ENCODE assay signal across 8 mouse cellular contexts in genomic region chrX:10992211-10993004, GRCm38 (mm10).
A peak's percentile ranks its signal among the peaks of the same experiment; 100 is the strongest.
DNase-seq lines count a peak whose midpoint lies in the region; ATAC-seq and TF ChIP-seq lines count a peak whose summit lies in the region.

No protein-coding gene starts in this region.

- DNase-seq in MN1 (ENCODE audit: low spot score): peak; percentile 72
- DNase-seq in cerebellum, adult 11-12 months: peak; percentile 6
- DNase-seq in forebrain, postnatal 0 days: peak; percentile 73
- peak; percentile 45 for DNase-seq in hindbrain, embryonic 14.5 days (ENCODE audit: low spot score)
- DNase-seq in left cerebral cortex, postnatal 36 days (ENCODE audit: low spot score in 2 of 2): peak; percentile 38 to 45
- DNase-seq in neural tube, embryonic 10.5 days (ENCODE audit: extremely low spot score, low spot score): peak; percentile 43
- no peak for DNase-seq in thymus, postnatal 36 days
- no peak for DNase-seq in urinary bladder, postnatal 4 days (ENCODE audit: low spot score in 2 of 2)

- peaks cover 4% of the 10 kb centered on the region; the same call in 1 of the 2 replicates for H3K4me1 ChIP-seq in forebrain, postnatal 0 days (ENCODE audit: insufficient read depth)
- H3K4me1 ChIP-seq in hindbrain, embryonic 14.5 days (replicated peaks; ENCODE audit: control insufficient read depth, insufficient read depth, low read length): peaks cover 14% of the 10 kb centered on the region; the same call in 1 of the 2 replicates

- no peaks in the 10 kb centered on the region for H3K36me3 ChIP-seq in forebrain, postnatal 0 days (ENCODE audit: insufficient read depth)
- H3K36me3 ChIP-seq in hindbrain, embryonic 14.5 days (replicated peaks; ENCODE audit: control insufficient read depth, insufficient read depth): no peaks in the 10 kb centered on the region

- H3K4me3 ChIP-seq in forebrain, postnatal 0 days (ENCODE audit: low read depth, low read length): peak overlapping the region; percentile 9; the same call in 1 of the 2 replicates
- 0 out of 2 replicates have a peak overlapping the region, but pooled peaks have one; percentile 8 for H3K4me3 ChIP-seq in hindbrain, embryonic 14.5 days (replicated peaks; ENCODE audit: low read length)

- H3K9me3 ChIP-seq in forebrain, postnatal 0 days (ENCODE audit: low read length): no peaks in the 10 kb centered on the region
- no peaks in the 10 kb centered on the region for H3K9me3 ChIP-seq in hindbrain, embryonic 14.5 days (ENCODE audit: control insufficient read depth, low read length)

- 29% methylated on average over 19 of the region's 19 CpGs for WGBS in forebrain, postnatal 0 days
- WGBS in hindbrain, embryonic 14.5 days: 20% methylated on average over 19 of the region's 19 CpGs

- TF ChIP-seq CTCF in forebrain, postnatal 0 days (IDR thresholded peaks at IDR 0.05; ENCODE audit: low read depth): no peak

- peak overlapping the region; percentile 84 for H3K27ac ChIP-seq in forebrain, postnatal 0 days (ENCODE audit: low read depth, low read length)
- H3K27ac ChIP-seq in hindbrain, embryonic 14.5 days: peak overlapping the region; percentile 80

- peak overlapping the region; percentile 44 for H3K4me2 ChIP-seq in forebrain, postnatal 0 days (ENCODE audit: low read depth)
- peak overlapping the region; percentile 46 for H3K4me2 ChIP-seq in hindbrain, embryonic 14.5 days (replicated peaks)

- no peak overlapping the region for H3K9ac ChIP-seq in forebrain, postnatal 0 days
- H3K9ac ChIP-seq in hindbrain, embryonic 14.5 days: peak overlapping the region; percentile 42

- intact Hi-C loops in left cerebral cortex, postnatal 36 days (cut with DNase I): loop anchor here (10.0 kb wide), 1 partner anchor 278 kb away; the partner anchor contains the start of gene Mid1ip1

- peak; percentile 85 for ATAC-seq in forebrain, postnatal 0 days
- peak; percentile 73 for ATAC-seq in hindbrain, embryonic 14.5 days (ENCODE audit: low FRiP score)

- H3K27me3 ChIP-seq in forebrain, postnatal 0 days (ENCODE audit: insufficient read depth, low read length): no peaks in the 10 kb centered on the region
- H3K27me3 ChIP-seq in hindbrain, embryonic 14.5 days (ENCODE audit: control insufficient read depth, insufficient read depth, low read length): no peaks in the 10 kb centered on the region

Comparison
In these comparisons a context has a peak if more than half of its experiments do, and no peak if none do; other contexts are left out.
1. DNase-seq: peak in MN1 (single experiment), cerebellum, adult 11-12 months (single experiment), forebrain, postnatal 0 days (single experiment), hindbrain, embryonic 14.5 days (single experiment), left cerebral cortex, postnatal 36 days (2 of 2) and neural tube, embryonic 10.5 days (single experiment); none in thymus, postnatal 36 days (0 of 2) and urinary bladder, postnatal 4 days (0 of 2).